Mouse (Mus musculus) cerebellum, adult 2 months (tissue): Measurements from ENCODE around the gene Arhgap19. TPM values are rescaled to one million over a fixed set of nuclear protein-coding genes. Genes with fewer than 3 reads are reported as not detected.
"Not testable (repeated sequence)": the region's sequence is repeated elsewhere in the genome, so short reads cannot be mapped to it uniquely, and the experiment has no call there.

Experiments used
- DNase-seq, 2 experiments: peaks; one replicate each; pipeline ENCODE4 v3.0.0; 2021
- H3K27ac ChIP-seq: fragments of 200-500 bp; 2 replicates; pipeline ENCODE4 v1.5.1; 2012; ENCODE audit warnings: low read length, control low read depth, inconsistent platforms; ENCODE audit not compliant: insufficient read depth
- H3K27me3 ChIP-seq: fragments of 200-500 bp; 2 replicates; pipeline ENCODE4 v1.6.1; 2012; ENCODE audit warnings: inconsistent platforms, mild to moderate bottlenecking, low read length, moderate library complexity; ENCODE audit not compliant: control insufficient read depth, insufficient read depth
- H3K4me1 ChIP-seq: fragments of 200-500 bp; 2 replicates; pipeline ENCODE4 v1.6.1; 2011; ENCODE audit warnings: low read length; ENCODE audit not compliant: control insufficient read depth, insufficient read depth
- H3K4me3 ChIP-seq: fragments of 200-500 bp; replicated peaks from 2 replicates; pipeline ENCODE3; 2011; ENCODE audit warnings: mild to moderate bottlenecking, low read depth, low read length, control low read depth; ENCODE audit not compliant: insufficient read depth
- CTCF ChIP-seq: fragments of 200-500 bp; IDR thresholded peaks from 2 replicates; pipeline ENCODE4 v1.5.1; 2011; ENCODE audit warnings: low read depth, mild to moderate bottlenecking, control low read depth, low read length, moderate library complexity, borderline replicate concordance; ENCODE audit not compliant: insufficient read depth
- POLR2A ChIP-seq: fragments of 200-500 bp; IDR thresholded peaks from 2 replicates; pipeline ENCODE4 v1.6.1; 2011; ENCODE audit warnings: low read length, control low read depth, borderline replicate concordance; ENCODE audit not compliant: insufficient read depth
- WGBS: fragments of 180-500 bp; shearing (Covaris S2); methylation state at CpG from one replicate; pipeline ENCODE4 v1.1.7; 2018; 5-methylcytosine and 5-hydroxymethylcytosine counted together
- polyA plus RNA-seq: library from polyadenylated mRNA; depleted of rRNA; stranded (reverse); fragments of >200 nt; gene quantifications from 2 replicates; pipeline ENCODE4 v1.2.3, GENCODE M21; 2012; rRNA removed

Gene Arhgap19
- 2.4 and 2.5 TPM in 2 replicates for polyA plus RNA-seq

GRCm38 (mm10) chr19:41801742-41802369, at the start of gene Arhgap19:
Gene Arhgap19, minus strand, starts transcription at chr19:41802047.
- WGBS = under 1% methylated on average over 48 of the region's 48 CpGs
- peak; percentile 38; the same call in 1 of the 2 replicates for TF ChIP-seq POLR2A
- no peak for TF ChIP-seq CTCF
- peak within 1 kb of the TSS; percentile 63 for H3K4me3 ChIP-seq
- DNase-seq = peak; percentile 88 to 95
- H3K27me3 ChIP-seq = no peaks in the 10 kb centered on the region
- H3K4me1 ChIP-seq = no peaks in the 10 kb centered on the region
- no peak within 1 kb of the TSS for H3K27ac ChIP-seq

GRCm38 (mm10) chr19:41850719-41851543, 49.1 kb upstream of the Arhgap19 start:
- no peak for TF ChIP-seq CTCF
- no peak for TF ChIP-seq POLR2A
- Histone ChIP-seq H3K4me3 (no peak overlapping the region), H3K27me3 (no peaks in the 10 kb centered on the region), H3K4me1 (no peaks in the 10 kb centered on the region), H3K27ac (no peak overlapping the region)
- DNase-seq = no peak
- 34% methylated on average over 14 of the region's 14 CpGs for WGBS

- H3K4me1 ChIP-seq = peaks cover under 1% of the 10 kb centered on the region; the same call in 1 of the 2 replicates
- no peaks in the 10 kb centered on the region for H3K27me3 ChIP-seq
- 47% methylated on average over 6 of the region's 6 CpGs for WGBS
- no peak for DNase-seq
- TF ChIP-seq CTCF = no peak
- TF ChIP-seq POLR2A = no peak
- H3K27ac ChIP-seq = no peak overlapping the region
- H3K4me3 ChIP-seq = no peak overlapping the region
Measured at GRCm38 (mm10) chr19:41850021-41850718, 48.3 kb upstream of the Arhgap19 start.

- WGBS = 1% methylated on average over 70 of the region's 72 CpGs
- peak within 1 kb of the TSS; percentile 100 for H3K27ac ChIP-seq
Measured at GRCm38 (mm10) chr19:41847992-41848851, 46.4 kb upstream of the Arhgap19 start, which contains the start of gene Frat2. Gene Frat2, minus strand, starts transcription at chr19:41848132.

GRCm38 (mm10) chr19:41847614-41847991, 45.8 kb upstream of the Arhgap19 start:
- H3K27ac ChIP-seq = peak overlapping the region; percentile 34; the same call in 1 of the 2 replicates
- not testable (repeated sequence) for DNase-seq, H3K27me3 ChIP-seq, H3K4me1 ChIP-seq
- H3K4me3 ChIP-seq = peak overlapping the region; percentile 95
- WGBS = under 1% methylated on average over 47 of the region's 53 CpGs

More at GRCm38 (mm10) chr19:41847992-41848851, 46.4 kb upstream of the Arhgap19 start, which contains the start of gene Frat2:
- peaks cover 4% of the 10 kb centered on the region for H3K4me1 ChIP-seq
- no peaks in the 10 kb centered on the region for H3K27me3 ChIP-seq
- peak; percentile 89 to 91 for DNase-seq
- peak within 1 kb of the TSS; percentile 95 for H3K4me3 ChIP-seq
- TF ChIP-seq POLR2A (peak; percentile 43; the same call in 1 of the 2 replicates), CTCF (no peak)

- peak; percentile 57 to 69 for DNase-seq
- no peak for TF ChIP-seq CTCF
- no peak for TF ChIP-seq POLR2A
- peak overlapping the region; percentile 64 for H3K4me3 ChIP-seq
- WGBS = under 1% methylated on average over 55 of the region's 64 CpGs
- 0 out of 2 replicates have a peak overlapping the region, but pooled peaks have one; percentile 34 for H3K27ac ChIP-seq
- peaks cover 4% of the 10 kb centered on the region for H3K4me1 ChIP-seq
- no peaks in the 10 kb centered on the region for H3K27me3 ChIP-seq
Measured at GRCm38 (mm10) chr19:41847091-41847581, 45.3 kb upstream of the Arhgap19 start.
